Mouse (Mus musculus) neural tube, embryonic 14.5 days (tissue): ENCODE data around the gene Mrps24. TPM values are rescaled to one million over a fixed set of nuclear protein-coding genes. Genes with fewer than 3 reads are reported as not detected.

ENCODE experiments used
- ATAC-seq: fragments of 200-750 bp; cut with Nextera tagmentation; 2 replicates; pipeline ENCODE4 v1.8.0; 2017; ENCODE audit warnings: low read depth, mild to moderate bottlenecking, moderate TSS enrichment, moderate library complexity
- H3K27ac ChIP-seq: fragments of 300-500 bp; sonication (generic); 2 replicates; pipeline ENCODE4 v1.5.1; 2014; ENCODE audit warnings: low read depth, mild to moderate bottlenecking, control low read depth, low read length, moderate library complexity, mixed read lengths
- H3K27me3 ChIP-seq: fragments of 300-500 bp; sonication (generic); 2 replicates; pipeline ENCODE4 v1.6.1; 2014; ENCODE audit warnings: low read length; ENCODE audit not compliant: control insufficient read depth, insufficient read depth
- H3K36me3 ChIP-seq: fragments of 300-500 bp; sonication (generic); 2 replicates; pipeline ENCODE4 v1.6.1; 2014; ENCODE audit warnings: low read length, mixed read lengths; ENCODE audit not compliant: control insufficient read depth, insufficient read depth
- H3K4me1 ChIP-seq: fragments of 300-500 bp; sonication (generic); 2 replicates; pipeline ENCODE4 v1.6.1; 2014; ENCODE audit warnings: low read length; ENCODE audit not compliant: control insufficient read depth, insufficient read depth
- H3K4me2 ChIP-seq: fragments of 300-500 bp; sonication (generic); 2 replicates; pipeline ENCODE4 v1.6.1; 2014; ENCODE audit warnings: mild to moderate bottlenecking, low read depth, low read length, control low read depth
- H3K4me3 ChIP-seq: fragments of 300-500 bp; sonication (generic); 2 replicates; pipeline ENCODE4 v1.5.1; 2014; ENCODE audit warnings: low read depth, low read length, control low read depth, mixed read lengths
- H3K9ac ChIP-seq: fragments of 300-500 bp; sonication (generic); replicated peaks from 2 replicates; pipeline ENCODE4 v1.6.1; 2014; ENCODE audit warnings: low read depth, mild to moderate bottlenecking, control low read depth, low read length, mixed read lengths
- H3K9me3 ChIP-seq: fragments of 300-500 bp; sonication (generic); 2 replicates; pipeline ENCODE4 v1.6.1; 2016; ENCODE audit warnings: low read length; ENCODE audit not compliant: control insufficient read depth
- WGBS: fragments of 180-500 bp; shearing (Covaris S2); extraction: QIAGEN DNeasy Blood & Tissue Kit; methylation state at CpG from one replicate; pipeline ENCODE4 v1.1.7; 2014; 5-methylcytosine and 5-hydroxymethylcytosine counted together
- polyA plus RNA-seq: library from polyadenylated mRNA; unstranded; fragments of >200 nt; fragmentation: Nextera tagmentation; extraction: Ambion mirVana; gene quantifications from 2 replicates; pipeline ENCODE4 v1.2.1, GENCODE M21; 2014

Mrps24 gene
- 193 and 199 TPM in 2 replicates for polyA plus RNA-seq

GRCm38 (mm10) chr11:5715630-5716105 is at the start of gene Mrps24:
Gene Mrps24, minus strand, starts transcription at chr11:5715680.
- H3K9me3 ChIP-seq = no peaks in the 10 kb centered on the region
- H3K36me3 ChIP-seq = peaks cover 36% of the 10 kb centered on the region
- no peak within 1 kb of the TSS for H3K9ac ChIP-seq
- no peaks in the 10 kb centered on the region for H3K27me3 ChIP-seq
- no peak within 1 kb of the TSS for H3K4me2 ChIP-seq
- no peak within 1 kb of the TSS for H3K27ac ChIP-seq
- H3K4me3 ChIP-seq = no peak within 1 kb of the TSS
- H3K4me1 ChIP-seq = no peaks in the 10 kb centered on the region
- WGBS = 79% methylated on average over 14 of the region's 14 CpGs
- ATAC-seq = no peak

- Histone ChIP-seq H3K9ac (peak overlapping the region; percentile 82), H3K4me2 (peak overlapping the region; percentile 94), H3K36me3 (no peaks in the 10 kb centered on the region), H3K4me3 (peak overlapping the region; percentile 73), H3K27me3 (no peaks in the 10 kb centered on the region), H3K4me1 (peaks cover 4% of the 10 kb centered on the region), H3K27ac (peak overlapping the region; percentile 92), H3K9me3 (no peaks in the 10 kb centered on the region)
- 21% methylated on average over 6 of the region's 6 CpGs for WGBS
- ATAC-seq = peak; percentile 51
Observed at GRCm38 (mm10) chr11:5762633-5762982, 47.1 kb upstream of the Mrps24 start.

GRCm38 (mm10) chr11:5761820-5762632 is 46.5 kb upstream of the Mrps24 start, which contains the start of gene Urgcp:
Gene Urgcp, minus strand, starts transcription at chr11:5762376.
- Histone ChIP-seq H3K27ac (peak within 1 kb of the TSS; percentile 92), H3K4me3 (peak within 1 kb of the TSS; percentile 73), H3K36me3 (no peaks in the 10 kb centered on the region), H3K4me2 (peak within 1 kb of the TSS; percentile 94), H3K27me3 (no peaks in the 10 kb centered on the region), H3K4me1 (peaks cover 4% of the 10 kb centered on the region), H3K9ac (peak within 1 kb of the TSS; percentile 82), H3K9me3 (no peaks in the 10 kb centered on the region)
- WGBS = under 1% methylated on average over 67 of the region's 68 CpGs
- ATAC-seq = peak; percentile 98

- Histone ChIP-seq H3K9me3 (no peaks in the 10 kb centered on the region), H3K4me3 (no peak overlapping the region), H3K27me3 (no peaks in the 10 kb centered on the region), H3K36me3 (no peaks in the 10 kb centered on the region), H3K9ac (no peak overlapping the region), H3K4me2 (no peak overlapping the region), H3K27ac (no peak overlapping the region), H3K4me1 (no peaks in the 10 kb centered on the region)
- no peak for ATAC-seq
- 89% methylated on average over 2 of the region's 2 CpGs for WGBS
Observed at GRCm38 (mm10) chr11:5753755-5754154, 38.3 kb upstream of the Mrps24 start.

GRCm38 (mm10) chr11:5744951-5745350 is 29.5 kb upstream of the Mrps24 start:
- Histone ChIP-seq H3K9me3 (no peaks in the 10 kb centered on the region), H3K4me3 (no peak overlapping the region), H3K4me2 (no peak overlapping the region), H3K27ac (no peak overlapping the region), H3K9ac (no peak overlapping the region), H3K27me3 (peaks cover 4% of the 10 kb centered on the region; the same call in 1 of the 2 replicates), H3K36me3 (no peaks in the 10 kb centered on the region), H3K4me1 (peaks cover 3% of the 10 kb centered on the region)
- 81% methylated on average over 2 of the region's 2 CpGs for WGBS
- ATAC-seq = no peak

- Histone ChIP-seq H3K4me2 (no peak overlapping the region), H3K27me3 (peaks cover 4% of the 10 kb centered on the region; the same call in 1 of the 2 replicates), H3K9ac (no peak overlapping the region), H3K27ac (no peak overlapping the region), H3K9me3 (no peaks in the 10 kb centered on the region), H3K4me3 (no peak overlapping the region), H3K36me3 (no peaks in the 10 kb centered on the region), H3K4me1 (peaks cover 5% of the 10 kb centered on the region)
- 75% methylated on average over 7 of the region's 7 CpGs for WGBS
- ATAC-seq = no peak
Observed at GRCm38 (mm10) chr11:5742106-5742505, 26.6 kb upstream of the Mrps24 start.

- peak; percentile 94 for ATAC-seq
- H3K27me3 ChIP-seq = peaks cover 4% of the 10 kb centered on the region; the same call in 1 of the 2 replicates
- under 1% methylated on average over 42 of the region's 50 CpGs for WGBS
- peak overlapping the region; percentile 87 for H3K4me2 ChIP-seq
- H3K4me3 ChIP-seq = peak overlapping the region; percentile 76
- H3K36me3 ChIP-seq = no peaks in the 10 kb centered on the region
- peaks cover 5% of the 10 kb centered on the region for H3K4me1 ChIP-seq
- peak overlapping the region; percentile 83 for H3K9ac ChIP-seq
- no peaks in the 10 kb centered on the region for H3K9me3 ChIP-seq
- peak overlapping the region; percentile 71 for H3K27ac ChIP-seq
Observed at GRCm38 (mm10) chr11:5740965-5741627, 25.6 kb upstream of the Mrps24 start.

GRCm38 (mm10) chr11:5740599-5740964 is 25.1 kb upstream of the Mrps24 start:
- 2% methylated on average over 20 of the region's 26 CpGs for WGBS
- no peaks in the 10 kb centered on the region for H3K36me3 ChIP-seq
- H3K27me3 ChIP-seq = peaks cover 4% of the 10 kb centered on the region; the same call in 1 of the 2 replicates
- H3K9me3 ChIP-seq = no peaks in the 10 kb centered on the region
- H3K4me3 ChIP-seq = peak overlapping the region; percentile 76
- peaks cover 5% of the 10 kb centered on the region for H3K4me1 ChIP-seq
- ATAC-seq = peak; percentile 71
- H3K27ac ChIP-seq = peak overlapping the region; percentile 71
- H3K9ac ChIP-seq = peak overlapping the region; percentile 83
- H3K4me2 ChIP-seq = peak overlapping the region; percentile 87

GRCm38 (mm10) chr11:5739846-5740245 is 24.4 kb upstream of the Mrps24 start:
- Histone ChIP-seq H3K9ac (no peak overlapping the region), H3K4me3 (peak overlapping the region; percentile 76; the same call in 1 of the 2 replicates), H3K27ac (no peak overlapping the region), H3K4me2 (peak overlapping the region; percentile 87), H3K36me3 (no peaks in the 10 kb centered on the region), H3K4me1 (peaks cover 5% of the 10 kb centered on the region), H3K9me3 (no peaks in the 10 kb centered on the region), H3K27me3 (peaks cover 4% of the 10 kb centered on the region; the same call in 1 of the 2 replicates)
- WGBS = 60% methylated on average over 3 of the region's 3 CpGs
- ATAC-seq = no peak
